Mouse (Mus musculus) brain, embryonic 14.5 days (tissue): ENCODE data around the gene 1810049J17Rik. TPM values are rescaled to one million over a fixed set of nuclear protein-coding genes. Genes with fewer than 3 reads are reported as not detected.

Source experiments
- DNase-seq: peaks from one replicate; pipeline ENCODE4 v3.0.0-alpha.2; 2011; ENCODE audit warnings: low read depth
- CTCF ChIP-seq: fragments of 200-500 bp; IDR thresholded peaks from 2 replicates; pipeline ENCODE4 v1.5.1; 2012; ENCODE audit warnings: inconsistent platforms, mild to moderate bottlenecking, moderate library complexity, borderline replicate concordance; ENCODE audit not compliant: insufficient read depth, insufficient read length; ENCODE audit errors: extremely low read depth
- POLR2A ChIP-seq: fragments of 200-500 bp; IDR thresholded peaks from 2 replicates; pipeline ENCODE4 v1.6.1; 2012; ENCODE audit warnings: mild to moderate bottlenecking, inconsistent platforms, borderline replicate concordance; ENCODE audit not compliant: poor library complexity, insufficient read depth, insufficient read length, severe bottlenecking; ENCODE audit errors: extremely low read depth
- polyA plus RNA-seq: library from polyadenylated mRNA; depleted of rRNA; stranded (reverse); fragments of >200 nt; gene quantifications from 2 replicates; pipeline ENCODE4 v1.2.3, GENCODE M21; 2012

1810049J17Rik gene
- polyA plus RNA-seq, 1 experiment, result not detected

GRCm38 (mm10) chr15:12320441-12321090 is 1.1 kb downstream of the 1810049J17Rik start:
- TF ChIP-seq POLR2A (no peak), CTCF (no peak)

GRCm38 (mm10) chr15:12319889-12320288 is 1.8 kb downstream of the 1810049J17Rik start:
- DNase-seq, result no peak
- TF ChIP-seq CTCF, result no peak
- TF ChIP-seq POLR2A, result no peak

More at GRCm38 (mm10) chr15:12320441-12321090, 1.1 kb downstream of the 1810049J17Rik start:
- no peak for DNase-seq

GRCm38 (mm10) chr15:12318451-12318850 is 3.2 kb downstream of the 1810049J17Rik start:
- TF ChIP-seq CTCF (no peak), POLR2A (no peak)
- DNase-seq, result no peak

GRCm38 (mm10) chr15:12317290-12317689 is 4.4 kb downstream of the 1810049J17Rik start:
- TF ChIP-seq POLR2A (no peak), CTCF (no peak)

GRCm38 (mm10) chr15:12315996-12316395 is 5.7 kb downstream of the 1810049J17Rik start:
- DNase-seq, result no peak
- TF ChIP-seq CTCF (no peak), POLR2A (no peak)

More at GRCm38 (mm10) chr15:12317290-12317689, 4.4 kb downstream of the 1810049J17Rik start:
- DNase-seq, result no peak

- no peak for TF ChIP-seq POLR2A
- TF ChIP-seq CTCF, result no peak
- DNase-seq, result no peak
Measured at GRCm38 (mm10) chr15:12314584-12314983, 7.1 kb downstream of the 1810049J17Rik start.

GRCm38 (mm10) chr15:12313255-12313654 is 8.4 kb downstream of the 1810049J17Rik start:
- TF ChIP-seq CTCF (no peak), POLR2A (no peak)
- DNase-seq, result no peak

GRCm38 (mm10) chr15:12311465-12311864 is 10.2 kb downstream of the 1810049J17Rik start:
- DNase-seq, result no peak
- TF ChIP-seq POLR2A, result no peak
- TF ChIP-seq CTCF, result no peak

GRCm38 (mm10) chr15:12310676-12311075 is 11.0 kb downstream of the 1810049J17Rik start:
- no peak for TF ChIP-seq POLR2A
- TF ChIP-seq CTCF, result no peak
- no peak for DNase-seq

- no peak for TF ChIP-seq CTCF
- TF ChIP-seq POLR2A, result no peak
- no peak for DNase-seq
Measured at GRCm38 (mm10) chr15:12308539-12308938, 13.2 kb downstream of the 1810049J17Rik start.

- TF ChIP-seq CTCF, result no peak
- TF ChIP-seq POLR2A, result no peak
Measured at GRCm38 (mm10) chr15:12307114-12307513, 14.6 kb downstream of the 1810049J17Rik start.

More at GRCm38 (mm10) chr15:12307114-12307513, 14.6 kb downstream of the 1810049J17Rik start:
- DNase-seq, result no peak
